Mouse (Mus musculus): ENCODE results near the gene Wbp1.

Gene Wbp1

GRCm38 (mm10) chr6:83117616-83118015, 3.7 kb downstream of the Wbp1 start:
- H3K4me3 ChIP-seq (replicated peaks; ENCODE audit: low read length), result peak overlapping the region; percentile 13; the same call in 1 of the 2 replicates
- no peaks in the 10 kb centered on the region for H3K9me3 ChIP-seq (ENCODE audit: low read length)
- TF ChIP-seq POU5F1 (IDR thresholded peaks at IDR 0.05; ENCODE audit: borderline replicate concordance, low read length) (no peak), CTCF (conservative IDR thresholded peaks at IDR 0.05; ENCODE audit: low read length) (no peak), NANOG (IDR thresholded peaks at IDR 0.05; ENCODE audit: borderline replicate concordance, low read length) (no peak)
- H3K36me3 ChIP-seq (ENCODE audit: insufficient read depth, low read length), result peaks cover 37% of the 10 kb centered on the region
- peaks cover 65% of the 10 kb centered on the region for H3K4me1 ChIP-seq (replicated peaks; ENCODE audit: low read depth, low read length)
- no peaks in the 10 kb centered on the region for H3K27me3 ChIP-seq (ENCODE audit: insufficient read depth, low read length)

GRCm38 (mm10) chr6:83117165-83117438, 4.3 kb downstream of the Wbp1 start:
- Histone ChIP-seq H3K4me1 (replicated peaks; ENCODE audit: low read depth, low read length) (peaks cover 60% of the 10 kb centered on the region), H3K27me3 (ENCODE audit: insufficient read depth, low read length) (no peaks in the 10 kb centered on the region), H3K9me3 (ENCODE audit: low read length) (no peaks in the 10 kb centered on the region), H3K36me3 (ENCODE audit: insufficient read depth, low read length) (peaks cover 37% of the 10 kb centered on the region), H3K4me3 (replicated peaks; ENCODE audit: low read length) (peak overlapping the region; percentile 89; the same call in 1 of the 2 replicates)
- TF ChIP-seq POU5F1 (IDR thresholded peaks at IDR 0.05; ENCODE audit: borderline replicate concordance, low read length) (no peak), CTCF (conservative IDR thresholded peaks at IDR 0.05; ENCODE audit: low read length) (no peak), NANOG (IDR thresholded peaks at IDR 0.05; ENCODE audit: borderline replicate concordance, low read length) (no peak)

GRCm38 (mm10) chr6:83116373-83117164, 4.8 kb downstream of the Wbp1 start:
- TF ChIP-seq POU5F1 (IDR thresholded peaks at IDR 0.05; ENCODE audit: borderline replicate concordance, low read length) (no peak), CTCF (conservative IDR thresholded peaks at IDR 0.05; ENCODE audit: low read length) (no peak), NANOG (IDR thresholded peaks at IDR 0.05; ENCODE audit: borderline replicate concordance, low read length) (no peak)
- no peaks in the 10 kb centered on the region for H3K9me3 ChIP-seq (ENCODE audit: low read length)
- H3K36me3 ChIP-seq (ENCODE audit: insufficient read depth, low read length), result peaks cover 37% of the 10 kb centered on the region
- H3K4me3 ChIP-seq (replicated peaks; ENCODE audit: low read length), result peak overlapping the region; percentile 89
- H3K4me1 ChIP-seq (replicated peaks; ENCODE audit: low read depth, low read length), result peaks cover 64% of the 10 kb centered on the region
- no peaks in the 10 kb centered on the region for H3K27me3 ChIP-seq (ENCODE audit: insufficient read depth, low read length)

- no peak for TF ChIP-seq NANOG (IDR thresholded peaks at IDR 0.05; ENCODE audit: borderline replicate concordance, low read length)
- TF ChIP-seq POU5F1 (IDR thresholded peaks at IDR 0.05; ENCODE audit: borderline replicate concordance, low read length), result no peak
- no peak for TF ChIP-seq CTCF (conservative IDR thresholded peaks at IDR 0.05; ENCODE audit: low read length)
- Histone ChIP-seq H3K36me3 (ENCODE audit: insufficient read depth, low read length) (peaks cover 40% of the 10 kb centered on the region), H3K27me3 (ENCODE audit: insufficient read depth, low read length) (no peaks in the 10 kb centered on the region)
These were observed 5.5 kb downstream of the Wbp1 start for GRCm38 (mm10) chr6:83115682-83116372.

GRCm38 (mm10) chr6:83115011-83115671, 6.2 kb downstream of the Wbp1 start, which contains the start of gene Mogs:
Gene Mogs, plus strand, starts transcription at chr6:83115496.
- Histone ChIP-seq H3K36me3 (ENCODE audit: insufficient read depth, low read length) (peaks cover 47% of the 10 kb centered on the region), H3K27me3 (ENCODE audit: insufficient read depth, low read length) (no peaks in the 10 kb centered on the region), H3K4me3 (replicated peaks; ENCODE audit: low read length) (peak within 1 kb of the TSS; percentile 89), H3K9me3 (ENCODE audit: low read length) (no peaks in the 10 kb centered on the region), H3K4me1 (replicated peaks; ENCODE audit: low read depth, low read length) (peaks cover 59% of the 10 kb centered on the region)
- TF ChIP-seq CTCF (conservative IDR thresholded peaks at IDR 0.05; ENCODE audit: low read length) (no peak), POU5F1 (IDR thresholded peaks at IDR 0.05; ENCODE audit: borderline replicate concordance, low read length) (no peak), NANOG (IDR thresholded peaks at IDR 0.05; ENCODE audit: borderline replicate concordance, low read length) (no peak)

More at GRCm38 (mm10) chr6:83115682-83116372, 5.5 kb downstream of the Wbp1 start:
- Histone ChIP-seq H3K9me3 (ENCODE audit: low read length) (no peaks in the 10 kb centered on the region), H3K4me1 (replicated peaks; ENCODE audit: low read depth, low read length) (peaks cover 63% of the 10 kb centered on the region), H3K4me3 (replicated peaks; ENCODE audit: low read length) (peak overlapping the region; percentile 89)

GRCm38 (mm10) chr6:83111510-83112136, 9.7 kb downstream of the Wbp1 start:
- H3K27me3 ChIP-seq (ENCODE audit: insufficient read depth, low read length), result no peaks in the 10 kb centered on the region
- TF ChIP-seq CTCF (conservative IDR thresholded peaks at IDR 0.05; ENCODE audit: low read length) (no peak), NANOG (IDR thresholded peaks at IDR 0.05; ENCODE audit: borderline replicate concordance, low read length) (no peak), POU5F1 (IDR thresholded peaks at IDR 0.05; ENCODE audit: borderline replicate concordance, low read length) (no peak)
- H3K4me3 ChIP-seq (replicated peaks; ENCODE audit: low read length), result no peak overlapping the region

GRCm38 (mm10) chr6:83108762-83109668, 12.3 kb downstream of the Wbp1 start, which contains the start of gene Mrpl53:
Gene Mrpl53, plus strand, starts transcription at chr6:83109040.
- H3K4me3 ChIP-seq (replicated peaks; ENCODE audit: low read length), result peak within 1 kb of the TSS; percentile 98

More at GRCm38 (mm10) chr6:83111510-83112136, 9.7 kb downstream of the Wbp1 start:
- H3K9me3 ChIP-seq (ENCODE audit: low read length), result no peaks in the 10 kb centered on the region
- peaks cover 48% of the 10 kb centered on the region for H3K4me1 ChIP-seq (replicated peaks; ENCODE audit: low read depth, low read length)
- peaks cover 24% of the 10 kb centered on the region for H3K36me3 ChIP-seq (ENCODE audit: insufficient read depth, low read length)

More at GRCm38 (mm10) chr6:83108762-83109668, 12.3 kb downstream of the Wbp1 start, which contains the start of gene Mrpl53:
- peaks cover 25% of the 10 kb centered on the region for H3K36me3 ChIP-seq (ENCODE audit: insufficient read depth, low read length)
- peaks cover 7% of the 10 kb centered on the region; the same call in 1 of the 2 replicates for H3K27me3 ChIP-seq (ENCODE audit: insufficient read depth, low read length)
- TF ChIP-seq NANOG (IDR thresholded peaks at IDR 0.05; ENCODE audit: borderline replicate concordance, low read length), result no peak
- no peak for TF ChIP-seq POU5F1 (IDR thresholded peaks at IDR 0.05; ENCODE audit: borderline replicate concordance, low read length)
- TF ChIP-seq CTCF (conservative IDR thresholded peaks at IDR 0.05; ENCODE audit: low read length), result no peak
- no peaks in the 10 kb centered on the region for H3K9me3 ChIP-seq (ENCODE audit: low read length)
- peaks cover 32% of the 10 kb centered on the region for H3K4me1 ChIP-seq (replicated peaks; ENCODE audit: low read depth, low read length)
